Mouse (Mus musculus): Measurements from ENCODE around the gene Fam184a.
"Not testable (repeated sequence)": the region's sequence is repeated elsewhere in the genome, so short reads cannot be mapped to it uniquely, and the experiment has no call there.

Fam184a gene

GRCm38 (mm10) chr10:53688952-53689584 lies 61.9 kb downstream of the Fam184a start:
- no peak for DNase-seq (ENCODE audit: low spot score)

DNA sequence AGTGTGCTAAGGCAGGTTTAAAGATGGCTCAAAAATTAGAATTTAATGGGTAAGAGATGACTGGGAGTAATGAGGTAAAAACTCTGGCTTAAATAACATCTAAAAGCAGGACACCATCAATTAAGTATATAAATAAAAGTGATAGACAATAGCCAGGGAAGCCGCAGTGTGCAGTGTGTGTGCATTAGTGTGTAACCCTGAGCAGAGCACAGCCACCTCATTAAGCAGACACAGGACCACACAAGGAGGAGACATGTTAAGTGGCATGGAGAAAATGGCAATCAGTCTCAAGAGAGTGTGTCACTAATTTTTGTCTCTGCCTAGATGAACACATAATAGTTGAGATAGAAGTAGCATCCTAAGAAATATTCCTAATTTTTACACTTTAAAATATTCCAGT lies 62.4 kb downstream of the Fam184a start:
- no peak for DNase-seq (ENCODE audit: low spot score)

GRCm38 (mm10) chr10:53687888-53688287 lies 63.0 kb downstream of the Fam184a start:
- DNase-seq (ENCODE audit: low spot score), result no peak

DNA sequence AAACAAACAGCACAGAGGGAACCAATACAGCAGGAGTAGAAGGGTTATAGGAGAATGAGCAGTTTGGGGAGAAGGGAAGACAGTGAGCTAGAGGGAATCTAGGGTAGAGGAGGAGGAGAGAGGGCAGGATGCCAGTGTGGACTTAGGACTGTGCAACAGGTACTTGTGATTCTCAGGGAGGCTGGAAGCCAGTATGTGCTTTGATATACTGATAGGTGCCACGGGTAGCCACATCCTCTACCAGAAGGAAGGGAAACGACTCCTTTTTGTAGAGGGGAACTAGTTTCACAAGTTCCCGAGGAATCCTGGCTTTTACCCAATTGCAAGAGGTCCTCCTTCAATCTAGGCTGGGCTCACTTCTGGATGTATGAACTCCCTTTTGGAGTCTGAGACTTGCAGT lies 65.1 kb downstream of the Fam184a start:
- DNase-seq (ENCODE audit: low spot score), result no peak

DNA sequence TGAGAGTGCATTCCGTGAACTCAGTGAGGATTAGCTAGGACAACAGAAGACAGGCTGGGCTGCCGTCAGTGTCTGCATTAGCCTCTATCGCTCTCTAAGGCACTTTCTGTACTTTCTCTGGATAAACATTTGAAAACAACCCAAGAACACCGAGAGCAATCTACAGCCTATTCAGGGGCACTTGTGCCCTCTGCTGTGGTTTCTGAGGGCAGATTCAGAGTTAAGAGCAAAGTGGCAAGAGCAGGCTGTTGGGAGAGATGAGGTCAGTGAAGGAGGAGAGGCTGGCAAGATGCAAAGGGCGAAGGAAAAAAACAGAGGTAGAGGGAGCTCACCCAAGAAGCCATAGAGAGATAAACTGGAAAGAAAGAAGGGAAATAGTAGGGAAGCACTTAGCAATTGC lies 67.7 kb downstream of the Fam184a start:
- DNase-seq (ENCODE audit: low spot score), result no peak

GRCm38 (mm10) chr10:53679690-53680557 lies 71.0 kb downstream of the Fam184a start:
- no peak for DNase-seq (ENCODE audit: low spot score)

DNA sequence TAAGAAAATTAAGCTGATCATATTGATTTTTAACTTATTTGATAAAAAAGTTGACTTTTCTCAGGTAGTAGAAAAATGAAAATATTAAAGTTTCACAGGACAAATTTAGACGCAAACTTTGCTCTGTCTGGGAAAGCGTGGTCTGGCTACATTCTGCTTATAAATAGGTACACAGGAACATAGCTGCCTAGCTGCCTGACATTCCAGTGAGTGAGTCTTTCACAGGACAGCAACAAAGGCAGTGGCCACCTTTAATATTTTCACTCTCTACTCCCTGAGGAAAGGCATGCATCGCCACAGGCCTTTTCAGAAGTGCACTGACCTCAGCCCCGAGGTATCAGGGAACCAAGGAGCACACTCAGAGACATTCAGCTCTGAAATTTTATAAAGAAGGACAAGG lies 89.1 kb downstream of the Fam184a start:
- no peak for DNase-seq (ENCODE audit: low spot score)

GRCm38 (mm10) chr10:53654239-53654638 lies 96.7 kb downstream of the Fam184a start:
- not testable (repeated sequence) for DNase-seq (ENCODE audit: low spot score)

- no peak for DNase-seq (ENCODE audit: low spot score)
These were observed 100.2 kb downstream of the Fam184a start for GRCm38 (mm10) chr10:53650683-53651082.

GRCm38 (mm10) chr10:53641507-53641906 lies 109.4 kb downstream of the Fam184a start:
- DNase-seq (ENCODE audit: low spot score), result no peak

DNA sequence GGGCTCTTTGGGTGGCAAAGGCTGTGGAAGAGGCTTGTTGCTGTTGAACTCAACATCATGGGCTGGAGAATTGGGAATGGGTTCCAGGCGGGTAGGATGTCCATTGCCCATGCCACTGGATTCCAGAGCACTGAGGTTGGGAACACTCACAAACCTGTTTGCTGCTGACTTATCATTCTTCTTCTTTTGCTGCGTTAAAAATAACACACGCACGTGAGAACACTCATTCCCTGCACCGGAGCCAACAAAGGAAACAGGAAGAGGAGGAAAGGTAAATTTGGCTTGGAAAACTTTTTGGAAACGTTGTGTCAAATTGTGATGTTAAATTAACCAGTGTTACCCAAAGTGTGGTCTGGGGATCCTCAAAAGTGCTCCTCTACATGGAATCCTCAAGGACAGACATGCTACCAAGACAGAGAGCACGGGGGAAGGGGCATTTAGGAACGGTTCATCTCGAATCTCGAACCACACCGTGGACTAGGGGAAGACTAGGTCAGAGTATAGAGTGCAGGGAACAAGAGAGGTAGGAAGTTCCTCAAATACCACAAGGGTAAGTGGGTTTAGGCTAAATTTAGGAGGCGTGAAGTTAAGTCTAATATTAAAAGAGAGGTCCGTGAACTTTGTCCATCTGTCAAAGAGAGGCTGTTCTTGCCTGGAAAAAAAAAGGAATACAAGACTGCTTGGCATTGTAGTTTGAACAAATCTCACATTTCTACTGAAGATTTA lies 115.5 kb downstream of the Fam184a start:
- DNase-seq (ENCODE audit: low spot score), result no peak

- DNase-seq (ENCODE audit: low spot score), result no peak
These were observed 116.8 kb downstream of the Fam184a start for GRCm38 (mm10) chr10:53634160-53634559.

- not testable (repeated sequence) for DNase-seq (ENCODE audit: low spot score)
These were observed 120.6 kb downstream of the Fam184a start, which contains the start of gene Mcm9 for GRCm38 (mm10) chr10:53630339-53630738. TSS of gene Mcm9 (minus strand) at chr10:53630439.

- peak; percentile 99 for DNase-seq (ENCODE audit: low spot score)
These were observed 121.0 kb downstream of the Fam184a start for GRCm38 (mm10) chr10:53629918-53630250.

- DNase-seq (ENCODE audit: low spot score), result peak; percentile 98
These were observed 121.5 kb downstream of the Fam184a start for GRCm38 (mm10) chr10:53629247-53629917.

DNA sequence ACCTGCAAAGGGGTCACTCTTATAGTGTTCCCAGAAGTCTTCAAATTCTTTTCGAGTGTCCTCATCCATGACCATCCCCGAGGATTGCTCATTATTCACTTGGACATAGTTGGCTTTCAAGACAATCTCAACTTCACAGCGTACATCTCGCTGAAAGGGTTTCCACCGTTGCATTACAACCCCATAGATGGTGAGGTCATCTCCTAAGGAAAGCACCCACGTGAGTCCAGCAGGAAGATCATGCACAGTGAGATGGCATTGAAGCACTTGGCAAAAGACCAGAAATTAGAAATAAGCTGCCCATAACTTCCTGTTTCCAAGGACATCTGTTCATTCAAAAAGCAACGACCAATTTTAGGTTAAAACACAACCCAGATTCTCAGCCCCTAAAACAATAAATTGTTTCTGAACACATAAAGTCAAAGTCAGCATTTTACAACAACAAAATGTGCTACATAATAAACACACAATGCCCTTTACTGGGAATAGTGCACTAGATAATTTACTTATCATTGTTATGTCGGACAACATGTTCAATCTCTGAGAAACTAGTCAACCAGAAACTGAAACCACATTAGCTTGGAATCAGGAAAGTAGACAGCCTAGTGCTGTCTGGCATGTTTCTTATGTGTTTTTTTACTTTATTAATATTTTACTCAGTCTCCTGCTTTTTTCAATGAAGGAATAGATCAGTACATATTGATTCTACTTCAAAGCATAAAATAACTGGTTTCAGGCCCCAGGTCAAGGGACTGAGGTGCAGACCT lies 134.9 kb downstream of the Fam184a start:
- DNase-seq (ENCODE audit: low spot score), result no peak

- DNase-seq (ENCODE audit: low spot score), result no peak
These were observed 137.0 kb downstream of the Fam184a start for GRCm38 (mm10) chr10:53613955-53614354.

DNA sequence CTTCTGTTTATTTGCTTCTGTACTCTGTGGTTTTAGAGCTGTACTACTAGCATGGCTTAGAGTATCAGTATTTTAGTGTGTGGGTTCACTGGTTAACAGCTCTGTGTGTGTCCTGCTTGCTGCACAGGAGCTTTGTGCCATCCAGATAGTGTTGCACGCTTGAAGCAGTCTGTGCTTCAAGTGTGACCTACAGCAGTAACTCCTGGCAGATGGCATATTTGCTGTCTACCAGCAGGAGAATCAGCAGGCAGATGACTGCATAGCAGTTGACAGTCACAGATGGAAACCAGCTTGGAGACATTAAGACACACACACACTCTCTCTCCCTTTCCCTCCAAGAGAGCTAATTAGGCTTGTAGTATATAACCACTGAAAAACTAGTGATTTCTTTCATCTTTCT lies 138.8 kb downstream of the Fam184a start:
- DNase-seq (ENCODE audit: low spot score), result no peak

DNA sequence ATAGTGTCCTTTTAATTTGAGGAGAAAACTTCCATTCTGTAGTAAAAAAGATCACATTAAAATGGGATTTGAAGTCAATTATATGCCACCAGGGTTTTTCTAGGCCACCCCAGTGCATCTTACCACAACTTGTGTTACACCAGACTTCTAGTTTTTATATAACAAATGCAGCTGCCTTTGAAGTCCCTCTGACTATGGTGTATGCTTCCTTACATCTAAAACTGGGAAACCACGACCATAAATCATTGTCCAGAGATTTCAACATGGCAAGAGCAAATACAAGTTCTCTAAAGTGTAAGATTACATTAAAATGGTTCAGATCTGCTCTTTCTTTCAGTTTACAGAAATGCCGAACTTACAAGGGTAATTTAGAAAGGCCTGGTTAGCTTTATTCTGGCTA lies 142.6 kb downstream of the Fam184a start:
- DNase-seq (ENCODE audit: low spot score), result no peak

DNA sequence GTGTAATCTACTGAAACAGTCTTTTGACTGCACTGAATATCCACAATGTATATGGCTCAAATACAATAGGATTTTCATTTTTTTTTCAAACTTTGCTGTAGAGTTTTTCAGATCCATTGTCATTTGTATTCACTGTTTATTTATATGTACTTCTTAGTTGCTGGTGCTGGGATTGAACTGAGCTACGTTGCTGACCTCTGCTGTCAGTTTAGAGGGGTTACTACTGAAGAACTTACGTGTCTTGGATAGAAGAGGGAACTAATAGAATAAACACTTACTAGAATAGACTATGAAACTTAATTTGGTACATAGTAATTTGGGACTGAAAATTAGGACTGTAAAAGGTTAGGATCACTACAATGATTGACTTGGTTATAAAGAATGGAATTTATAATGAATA lies 145.6 kb downstream of the Fam184a start:
- DNase-seq (ENCODE audit: low spot score), result no peak

DNA sequence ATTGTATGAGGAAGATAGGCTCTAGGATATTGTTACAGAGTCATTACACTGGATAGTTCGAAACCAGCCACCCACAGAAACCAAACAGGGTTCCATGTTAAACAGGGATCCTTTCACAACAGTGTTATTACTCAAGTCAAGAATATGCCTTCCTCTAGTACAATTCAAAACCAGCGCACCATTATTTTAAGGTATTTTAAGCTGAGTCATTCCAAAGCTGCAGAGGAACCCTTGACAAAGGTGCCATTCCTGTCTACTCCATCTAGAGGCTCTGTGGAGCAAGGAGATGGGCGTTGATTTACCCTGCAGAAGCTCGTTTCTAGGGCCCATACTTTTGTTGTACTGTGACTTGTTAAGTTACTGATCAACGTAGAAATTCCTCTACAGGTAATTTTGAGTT lies 152.1 kb downstream of the Fam184a start:
- DNase-seq (ENCODE audit: low spot score), result no peak
